ENCODE assay signal across 8 mouse cellular contexts in the genomic region with DNA sequence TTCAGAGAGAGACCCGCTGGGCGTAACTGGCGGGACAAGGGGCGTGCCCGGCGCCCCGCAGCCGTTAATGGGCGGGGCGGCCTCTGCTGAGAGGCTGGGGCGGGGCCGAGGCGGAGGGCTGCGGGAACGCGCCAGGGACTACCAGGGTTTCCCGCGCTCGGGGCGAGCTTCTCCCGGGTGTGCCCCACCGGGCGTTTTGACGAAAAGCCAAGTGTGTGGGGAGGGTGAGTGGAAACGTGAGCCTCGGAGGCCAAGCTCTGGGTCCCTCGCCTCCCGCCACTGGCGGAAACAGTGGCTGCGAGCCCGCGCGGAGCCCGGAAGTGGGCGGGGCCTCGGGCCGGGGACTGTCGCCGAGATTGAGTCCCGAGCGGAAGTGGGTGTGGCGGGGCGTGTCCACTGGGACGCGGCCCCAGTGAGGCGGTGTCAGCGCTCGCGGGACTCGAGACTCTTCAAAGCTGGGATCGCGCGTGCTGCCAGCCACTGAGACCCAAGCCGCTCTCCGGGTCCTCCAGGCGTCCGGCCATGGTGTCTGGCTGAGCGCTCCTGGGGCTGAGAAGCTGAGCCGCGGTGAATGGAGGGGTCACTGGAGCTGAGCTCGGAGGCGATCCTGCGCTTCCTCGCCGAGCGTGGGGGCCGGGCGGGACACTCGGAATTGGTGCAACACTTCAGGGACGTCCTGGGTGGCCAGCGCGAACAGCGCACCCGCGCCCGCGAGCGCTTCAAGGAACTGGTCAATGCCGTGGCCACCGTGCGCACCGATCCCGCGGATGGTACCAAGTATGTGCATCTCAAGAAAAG. TPM values are rescaled to one million over a fixed set of nuclear protein-coding genes. Genes with fewer than 3 reads are reported as not detected.
DNase-seq lines count a peak whose midpoint lies in the region; ATAC-seq and TF ChIP-seq lines count a peak whose summit lies in the region.

A gene (minus strand): TSS at position 375 of the 798 bp plus-strand sequence.
A gene (plus strand): TSS at position 481 of the 798 bp plus-strand sequence.

- peak; percentile 96 for DNase-seq in adipocyte (ENCODE audit: low spot score)
- peak; percentile 95 to 96 for DNase-seq in gastrocnemius, adult 8-10 months (ENCODE audit: low spot score in 2 of 2)
- DNase-seq in hindbrain, postnatal 0 days (ENCODE audit: low spot score): peak; percentile 97
- peak; percentile 96 to 98 for DNase-seq in left cerebral cortex, adult 18-20 months (ENCODE audit: low spot score in 2 of 2)
- DNase-seq in lung, postnatal 4 days: peak; percentile 99
- peak; percentile 98 for DNase-seq in retina, postnatal 1 day
- peak; percentile 99 for DNase-seq in thymus, postnatal 4 days

- H3K4me3 ChIP-seq in cortical plate, adult 2 months (ENCODE audit: insufficient read depth, low read length): peak within 1 kb of the TSS; percentile 95
- H3K4me3 ChIP-seq in hindbrain, postnatal 0 days (ENCODE audit: low read length): peak within 1 kb of the TSS; percentile 95

- peak; percentile 99 for ATAC-seq in hindbrain, postnatal 0 days

- 0 out of 2 replicates have a peak within 1 kb of the TSS, but pooled peaks have one; percentile 19 for H3K27ac ChIP-seq in cortical plate, adult 2 months (ENCODE audit: insufficient read depth, low read length)
- H3K27ac ChIP-seq in hindbrain, postnatal 0 days: peak within 1 kb of the TSS; percentile 93

- H3K9ac ChIP-seq in hindbrain, postnatal 0 days (replicated peaks; ENCODE audit: low read length): peak within 1 kb of the TSS; percentile 85

- no peak for TF ChIP-seq CTCF in cortical plate, adult 2 months (IDR thresholded peaks at IDR 0.05; ENCODE audit: extremely low read depth, insufficient read depth, low read length)
- 0 out of 2 replicates have a peak, but pooled peaks have one; percentile 5 for TF ChIP-seq CTCF in hindbrain, postnatal 0 days (IDR thresholded peaks at IDR 0.05; ENCODE audit: low read depth)

- H3K4me2 ChIP-seq in hindbrain, postnatal 0 days (ENCODE audit: low read depth, low read length): peak within 1 kb of the TSS; percentile 88

- TF ChIP-seq POLR2A in cortical plate, adult 2 months (IDR thresholded peaks at IDR 0.05; ENCODE audit: extremely low read depth, insufficient read depth, low read length): peak; percentile 71

- H3K9me3 ChIP-seq in hindbrain, postnatal 0 days (ENCODE audit: low read length): no peaks in the 10 kb centered on the region

- peaks cover 4% of the 10 kb centered on the region; the same call in 1 of the 2 replicates for H3K4me1 ChIP-seq in cortical plate, adult 2 months (ENCODE audit: control insufficient read depth, insufficient read depth, low read length)
- H3K4me1 ChIP-seq in hindbrain, postnatal 0 days (ENCODE audit: insufficient read depth, low read length): peaks cover 14% of the 10 kb centered on the region

- under 1% methylated on average over 83 of the region's 84 CpGs for WGBS in hindbrain, postnatal 0 days

- H3K36me3 ChIP-seq in hindbrain, postnatal 0 days (ENCODE audit: insufficient read depth, low read length): no peaks in the 10 kb centered on the region

- H3K27me3 ChIP-seq in hindbrain, postnatal 0 days (ENCODE audit: insufficient read depth, low read length): no peaks in the 10 kb centered on the region

RNA-seq across cellular contexts. Expression of the first gene that starts in this region (rescaled TPM):
- polyA plus RNA-seq in cortical plate, adult 2 months (2012; rRNA removed): 7.4 and 7.7 TPM in 2 replicates
- 1 to 10 TPM; 5.0 to 7.8 (median 6.5) TPM for total RNA-seq in gastrocnemius, adult 8-10 months (2022)
- 13.6 and 15.2 TPM in 2 replicates for total RNA-seq in hindbrain, postnatal 0 days (2014; rRNA removed)
- polyA plus RNA-seq in hindbrain, postnatal 0 days (2015; fragmentation: Nextera tagmentation; extraction: Ambion mirVana): 18.3 and 20.4 TPM in 2 replicates
- total RNA-seq in left cerebral cortex, adult 18-20 months (2021): 1 to 10 TPM; 5.5 to 7.1 TPM

RNA-seq across cellular contexts. Expression of the second gene that starts in this region (rescaled TPM):
- 4.4 and 5.0 TPM in 2 replicates for polyA plus RNA-seq in cortical plate, adult 2 months (2012; rRNA removed)
- total RNA-seq in gastrocnemius, adult 8-10 months (2022): under 1 TPM; 0.56 to 0.81 (median 0.59) TPM
- total RNA-seq in hindbrain, postnatal 0 days (2014; rRNA removed): 28.1 and 30.1 TPM in 2 replicates
- polyA plus RNA-seq in hindbrain, postnatal 0 days (2015; fragmentation: Nextera tagmentation; extraction: Ambion mirVana): 12.4 and 12.5 TPM in 2 replicates
- 1 to 10 TPM; 6.9 to 7.8 TPM for total RNA-seq in left cerebral cortex, adult 18-20 months (2021)

Comparison
In these comparisons a context has a peak if more than half of its experiments do, and no peak if none do; other contexts are left out.
1. Peak in every context shown above with its lines: DNase-seq, ATAC-seq, H3K4me3 ChIP-seq and H3K27ac ChIP-seq.
2. RNA of the second gene that starts in this region (total RNA-seq): 28.1 to 30.1 TPM in hindbrain, postnatal 0 days and 6.9 to 7.8 TPM in left cerebral cortex, adult 18-20 months; 0.56 to 0.81 TPM in gastrocnemius, adult 8-10 months; every median in the first group is over 4 times any median in the second.